Mouse (Mus musculus) MEL (cell line): Measurements from ENCODE around the gene Sap25. TPM values are rescaled to one million over a fixed set of nuclear protein-coding genes. Genes with fewer than 3 reads are reported as not detected.

Source experiments
- DNase-seq: peaks from one replicate; pipeline ENCODE4 v3.0.0; 2011; ENCODE audit warnings: low read depth, low spot score
- H3K27ac ChIP-seq: 2 replicates; pipeline ENCODE4 v1.5.1; 2012; ENCODE audit warnings: low read depth, mild to moderate bottlenecking, control low read depth, low read length, moderate library complexity; ENCODE audit not compliant: control insufficient read depth
- H3K27me3 ChIP-seq, 2 experiments: fragments of 150-350 bp in 1 of 2; sonication (generic) in 1 of 2; 2 replicates each; pipeline ENCODE4 v1.6.1; 2012; ENCODE audit warnings: low read length in 2 of 2, mild to moderate bottlenecking in 2 of 2, improper control_type of control experiment in 1 of 2, moderate library complexity in 1 of 2; ENCODE audit not compliant: insufficient read depth in 2 of 2, control insufficient read depth in 1 of 2
- H3K36me3 ChIP-seq, 2 experiments: 2 replicates each; pipeline ENCODE4 v1.6.1; 2012 to 2014; ENCODE audit warnings: low read length in 2 of 2, improper control_type of control experiment in 1 of 2, inconsistent platforms in 1 of 2, mild to moderate bottlenecking in 1 of 2; ENCODE audit not compliant: insufficient read depth in 2 of 2, control insufficient read depth in 1 of 2
- H3K4me1 ChIP-seq, 2 experiments: fragments of 150-350 bp in 1 of 2; sonication (generic) in 1 of 2; 2 replicates each; pipeline ENCODE4 v1.6.1; 2012; ENCODE audit warnings: low read length in 2 of 2, improper control_type of control experiment in 1 of 2, mild to moderate bottlenecking in 1 of 2; ENCODE audit not compliant: insufficient read depth in 2 of 2, control insufficient read depth in 1 of 2
- H3K4me3 ChIP-seq, 2 experiments: fragments of 150-350 bp in 1 of 2; sonication (generic) in 1 of 2; 2 replicates each; pipeline ENCODE4 v1.5.1; 2012; ENCODE audit warnings: low read depth in 2 of 2, low read length in 2 of 2, mild to moderate bottlenecking in 2 of 2, moderate library complexity in 2 of 2, control low read depth in 1 of 2, improper control_type of control experiment in 1 of 2; ENCODE audit not compliant: control insufficient read depth in 1 of 2, insufficient read depth in 1 of 2
- H3K79me2 ChIP-seq: 2 replicates; pipeline ENCODE4 v1.6.1; 2012; ENCODE audit warnings: mild to moderate bottlenecking, low read length, moderate library complexity; ENCODE audit not compliant: control insufficient read depth, poor library complexity, insufficient read depth
- H3K9ac ChIP-seq: 2 replicates; pipeline ENCODE4 v1.6.1; 2012; ENCODE audit warnings: low read depth, mild to moderate bottlenecking, control low read depth, low read length, moderate library complexity; ENCODE audit not compliant: control insufficient read depth, poor library complexity, severe bottlenecking
- H3K9me3 ChIP-seq: fragments of 150-350 bp; sonication (generic); replicated peaks from 2 replicates; pipeline ENCODE4 v1.6.1; 2012; ENCODE audit warnings: mild to moderate bottlenecking, low read length, improper control_type of control experiment, moderate library complexity; ENCODE audit not compliant: insufficient read depth
- CHD2 ChIP-seq: IDR thresholded peaks from 2 replicates; pipeline ENCODE4 v1.6.1; 2011; ENCODE audit warnings: low read length, improper control_type of control experiment
- CTCF ChIP-seq, 3 experiments: IDR thresholded peaks in 2 of 3; conservative IDR thresholded peaks in 1 of 3; 2 replicates each; pipeline ENCODE4 v1.5.1; 2011 to 2012; ENCODE audit warnings: low read length in 3 of 3, low read depth in 2 of 3, mild to moderate bottlenecking in 2 of 3, improper control_type of control experiment in 1 of 3, inconsistent platforms in 1 of 3, mixed read lengths in 1 of 3, moderate library complexity in 1 of 3; ENCODE audit not compliant: control insufficient read depth in 1 of 3, insufficient read depth in 1 of 3, poor library complexity in 1 of 3, severe bottlenecking in 1 of 3
- ELF1 ChIP-seq: IDR thresholded peaks from 2 replicates; pipeline ENCODE4 v1.6.1; 2014; ENCODE audit warnings: low read depth, mild to moderate bottlenecking, inconsistent platforms, low read length, improper control_type of control experiment, moderate library complexity
- EP300 ChIP-seq, 2 experiments: IDR thresholded peaks; 2 replicates each; pipeline ENCODE4 v1.6.1; 2011; ENCODE audit warnings: improper control_type of control experiment in 2 of 2, low read length in 2 of 2, low read depth in 1 of 2, mild to moderate bottlenecking in 1 of 2
- GABPA ChIP-seq: IDR thresholded peaks from 2 replicates; pipeline ENCODE4 v1.6.1; 2012; ENCODE audit warnings: low read depth, mild to moderate bottlenecking, inconsistent platforms, low read length, improper control_type of control experiment, moderate library complexity
- GATA1 ChIP-seq: IDR thresholded peaks from 2 replicates; pipeline ENCODE4 v1.6.1; 2011; ENCODE audit warnings: low read depth, low read length, improper control_type of control experiment
- KAT2A ChIP-seq: conservative IDR thresholded peaks from 2 replicates; pipeline ENCODE4 v1.6.1; 2012; ENCODE audit warnings: low read depth, low read length, improper control_type of control experiment, inconsistent platforms
- MAFK ChIP-seq: IDR thresholded peaks from 2 replicates; pipeline ENCODE4 v1.6.1; 2011; ENCODE audit warnings: low read depth, mild to moderate bottlenecking, low read length, improper control_type of control experiment, borderline replicate concordance
- MAX ChIP-seq: IDR thresholded peaks from 2 replicates; pipeline ENCODE4 v1.6.1; 2011; ENCODE audit warnings: low read length, improper control_type of control experiment
- MEF2A ChIP-seq: IDR thresholded peaks from 2 replicates; pipeline ENCODE4 v1.6.1; 2014; ENCODE audit warnings: low read depth, mild to moderate bottlenecking, inconsistent platforms, low read length, improper control_type of control experiment; ENCODE audit not compliant: poor library complexity, insufficient replicate concordance, severe bottlenecking; ENCODE audit errors: extremely low read depth
- MYB ChIP-seq: IDR thresholded peaks from 2 replicates; pipeline ENCODE4 v1.6.1; 2011; ENCODE audit warnings: mild to moderate bottlenecking, low read depth, low read length, improper control_type of control experiment
- MYC ChIP-seq: IDR thresholded peaks from 2 replicates; pipeline ENCODE4 v1.6.1; 2011; ENCODE audit warnings: low read depth, mild to moderate bottlenecking, low read length, improper control_type of control experiment, moderate library complexity
- NELFE ChIP-seq: IDR thresholded peaks from 2 replicates; pipeline ENCODE4 v1.6.1; 2011; ENCODE audit warnings: low read depth, low read length, improper control_type of control experiment
- NRF1 ChIP-seq: IDR thresholded peaks from 2 replicates; pipeline ENCODE4 v1.6.1; 2014; ENCODE audit warnings: low read depth, mild to moderate bottlenecking, inconsistent platforms, low read length, improper control_type of control experiment, moderate library complexity; ENCODE audit not compliant: poor library complexity, insufficient read depth, severe bottlenecking
- POLR2A ChIP-seq, 2 experiments: IDR thresholded peaks; 2 replicates each; pipeline ENCODE4 v1.6.1; 2011 to 2012; ENCODE audit warnings: low read length in 2 of 2, mild to moderate bottlenecking in 2 of 2, control low read depth in 1 of 2, improper control_type of control experiment in 1 of 2, low read depth in 1 of 2, moderate library complexity in 1 of 2; ENCODE audit not compliant: control insufficient read depth in 1 of 2, insufficient read depth in 1 of 2, poor library complexity in 1 of 2
- RAD21 ChIP-seq: IDR thresholded peaks from 2 replicates; pipeline ENCODE4 v1.6.1; 2011; ENCODE audit warnings: mild to moderate bottlenecking, low read depth, low read length, improper control_type of control experiment
- TBP ChIP-seq: IDR thresholded peaks from 2 replicates; pipeline ENCODE4 v1.8.0; 2011; ENCODE audit warnings: low read depth, low read length, improper control_type of control experiment
- UBTF ChIP-seq: IDR thresholded peaks from 2 replicates; pipeline ENCODE4 v1.6.1; 2012; ENCODE audit warnings: low read depth, mild to moderate bottlenecking, inconsistent platforms, low read length, improper control_type of control experiment, moderate library complexity, borderline replicate concordance; ENCODE audit not compliant: insufficient read depth
- ZKSCAN1 ChIP-seq: IDR thresholded peaks from 2 replicates; pipeline ENCODE4 v1.6.1; 2012; ENCODE audit warnings: low read depth, mild to moderate bottlenecking, inconsistent platforms, low read length, improper control_type of control experiment, moderate library complexity
- ZMIZ1 ChIP-seq: IDR thresholded peaks from 2 replicates; pipeline ENCODE4 v1.6.1; 2012; ENCODE audit warnings: low read depth, mild to moderate bottlenecking, inconsistent platforms, low read length, improper control_type of control experiment, moderate library complexity
- ZNF384 ChIP-seq: IDR thresholded peaks from 2 replicates; pipeline ENCODE4 v1.6.1; 2012; ENCODE audit warnings: low read depth, mild to moderate bottlenecking, inconsistent platforms, low read length, improper control_type of control experiment
- polyA plus RNA-seq, 2 experiments: library from polyadenylated mRNA; stranded (reverse) in 1 of 2; unstranded in 1 of 2; fragments of >175 nt in 1 of 2; fragments of >200 nt in 1 of 2; gene quantifications; 2 replicates each; pipeline versions ENCODE4 v1.2.1 to v1.2.4; 2012; ENCODE audit warnings: low replicate concordance in 2 of 2, low read depth in 1 of 2; ENCODE audit not compliant: insufficient read length in 2 of 2, insufficient read depth in 1 of 2, missing spikeins in 1 of 2
- total RNA-seq: library from RNA; depleted of rRNA; stranded (reverse); fragments of 300-350 nt; gene quantifications from 2 replicates; pipeline ENCODE4 v1.2.3, GENCODE M21; 2012

Sap25 gene
- total and polyA plus RNA-seq, 3 experiments, result 1.9 to 22.7 TPM; not detected in 1

DNA sequence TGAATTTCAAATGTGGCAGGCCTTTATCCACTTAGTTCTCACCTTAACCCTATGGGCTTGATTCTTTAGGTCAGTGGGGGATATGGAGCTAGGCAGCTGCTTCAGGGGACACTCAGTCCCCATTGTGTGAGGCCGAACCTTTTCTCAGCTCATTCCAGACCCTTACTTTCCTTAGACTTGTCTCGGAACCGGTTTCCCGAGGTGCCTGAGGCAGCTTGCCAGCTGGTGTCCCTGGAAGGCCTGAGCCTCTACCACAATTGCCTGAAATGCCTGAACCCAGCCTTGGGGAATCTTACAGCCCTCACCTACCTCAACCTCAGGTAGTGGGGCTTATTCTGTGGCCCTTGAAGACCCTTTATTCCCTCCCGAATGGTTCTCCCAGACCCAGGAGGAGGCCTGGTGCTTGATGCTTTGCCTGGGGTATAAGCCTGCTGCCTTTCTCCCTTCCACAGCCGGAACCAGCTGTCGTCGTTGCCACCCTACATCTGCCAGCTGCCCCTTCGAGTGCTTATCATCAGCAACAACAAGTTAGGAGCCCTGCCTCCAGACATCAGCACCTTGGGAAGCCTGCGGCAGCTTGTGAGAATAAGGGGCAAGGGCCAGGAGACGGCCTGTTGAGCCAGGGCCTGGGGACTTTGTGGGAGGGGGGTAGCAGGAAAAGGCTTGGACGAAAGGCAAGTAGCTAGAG lies 7.6 kb upstream of the Sap25 start (continued):
- TF ChIP-seq MAFK (no peak), GATA1 (no peak), ZKSCAN1 (no peak), RAD21 (no peak)
- TF ChIP-seq, all 39 proteins: peak for 0

DNA sequence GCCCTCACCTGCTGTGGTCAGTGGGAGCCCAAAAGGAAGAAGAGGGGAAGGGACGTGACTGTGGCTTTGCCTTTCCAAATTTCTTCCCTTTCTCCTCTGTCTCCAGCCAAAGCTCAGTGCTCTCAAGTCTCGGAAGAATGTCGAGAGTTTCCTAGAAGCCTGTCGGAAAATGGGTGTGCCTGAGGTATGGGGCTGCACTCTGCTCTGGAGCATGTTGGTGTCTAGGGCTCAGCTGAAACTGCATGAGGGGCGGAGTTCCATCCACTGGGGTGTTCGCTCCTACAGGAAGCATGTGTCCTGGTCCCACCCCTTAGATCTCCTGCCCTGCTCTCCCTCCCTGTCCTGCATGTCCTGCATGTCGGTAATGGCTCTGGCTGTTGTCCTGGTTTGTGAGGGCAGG lies 1.7 kb upstream of the Sap25 start:
- Histone ChIP-seq H3K9ac (no peak overlapping the region), H3K9me3 (no peaks in the 10 kb centered on the region), H3K27ac (no peak overlapping the region), H3K36me3 (peaks cover 0 to 2% of the 10 kb centered on the region in 2 experiments; a peak in 1 of 4 replicates), H3K79me2 (no peaks in the 10 kb centered on the region), H3K4me3 (no peak overlapping the region), H3K4me1 (no peaks in the 10 kb centered on the region), H3K27me3 (no peaks in the 10 kb centered on the region)
- TF ChIP-seq MEF2A (no peak), ZKSCAN1 (no peak), CTCF (IDR thresholded peaks at IDR 0.05 in 2 of 3, conservative IDR thresholded peaks at IDR 0.05 in 1 of 3; ENCODE audit: control insufficient read depth in 1 of 3, insufficient read depth in 1 of 3, low read depth in 2 of 3, low read length in 3 of 3, poor library complexity in 1 of 3, severe bottlenecking in 1 of 3) (no peak), MYC (no peak)
- DNase-seq, result no peak

DNA sequence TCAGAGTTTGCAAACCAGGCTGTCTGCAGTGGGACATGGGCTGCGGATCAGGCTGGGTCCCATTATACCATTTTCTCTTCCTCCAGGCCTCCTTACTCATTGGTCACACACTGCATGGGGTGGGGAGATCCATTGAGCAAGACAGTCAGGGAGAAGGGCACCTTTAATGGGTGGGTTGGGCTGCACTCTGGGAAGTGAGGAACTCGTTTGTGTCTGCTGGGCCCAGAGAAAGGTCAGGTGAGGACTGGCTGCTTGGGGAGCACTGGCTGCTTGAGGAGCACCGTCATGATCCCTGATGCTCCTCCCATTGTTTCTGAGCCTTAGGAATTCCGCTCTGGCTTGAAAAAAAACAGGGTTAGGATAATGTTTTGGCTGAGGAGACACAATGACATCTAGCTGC lies 1.8 kb downstream of the Sap25 start:
- Histone ChIP-seq H3K36me3 (peaks cover 2 to 5% of the 10 kb centered on the region in 2 experiments; a peak in 3 of 4 replicates), H3K79me2 (no peaks in the 10 kb centered on the region), H3K27ac (no peak overlapping the region), H3K27me3 (no peaks in the 10 kb centered on the region), H3K9ac (no peak overlapping the region), H3K4me3 (no peak overlapping the region), H3K4me1 (peaks cover 0 to 6% of the 10 kb centered on the region in 2 experiments; a peak in 2 of 4 replicates), H3K9me3 (no peaks in the 10 kb centered on the region)
- TF ChIP-seq CTCF (IDR thresholded peaks at IDR 0.05 in 2 of 3, conservative IDR thresholded peaks at IDR 0.05 in 1 of 3; ENCODE audit: control insufficient read depth in 1 of 3, insufficient read depth in 1 of 3, low read depth in 2 of 3, low read length in 3 of 3, poor library complexity in 1 of 3, severe bottlenecking in 1 of 3) (no peak), POLR2A (IDR thresholded peaks at IDR 0.05; ENCODE audit: control insufficient read depth in 1 of 2, insufficient read depth in 1 of 2, low read depth in 1 of 2, low read length in 2 of 2, poor library complexity in 1 of 2) (0 out of 4 replicates have a peak, but pooled peaks of 1 of the 2 experiments have one; percentile 11)
- no peak for DNase-seq

DNA sequence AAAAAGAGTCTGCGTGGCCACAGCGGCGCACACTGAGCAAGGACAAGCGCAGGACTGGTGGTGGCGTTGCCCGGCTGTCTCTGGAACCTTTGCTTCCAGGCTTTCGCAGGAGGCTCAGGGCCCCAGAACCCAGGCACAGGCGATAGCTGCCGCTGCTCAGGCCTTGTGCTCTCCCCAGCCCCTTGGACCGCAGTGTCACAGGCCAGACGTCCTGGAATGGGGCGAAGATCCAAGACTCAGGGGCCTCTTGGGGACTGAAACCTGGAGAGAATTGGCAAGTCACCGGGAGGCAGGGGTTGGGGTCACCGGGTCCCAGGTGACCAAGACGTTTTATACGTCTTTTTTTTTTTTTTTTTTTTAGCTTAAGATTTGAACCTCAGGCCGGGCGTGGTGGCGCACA lies 3.4 kb downstream of the Sap25 start:
- Histone ChIP-seq H3K79me2 (no peaks in the 10 kb centered on the region), H3K27ac (no peak overlapping the region), H3K9ac (no peak overlapping the region), H3K27me3 (no peaks in the 10 kb centered on the region), H3K36me3 (peaks cover 2 to 11% of the 10 kb centered on the region in 2 experiments; a peak in 3 of 4 replicates), H3K9me3 (no peaks in the 10 kb centered on the region), H3K4me1 (peaks cover 2 to 11% of the 10 kb centered on the region in 2 experiments), H3K4me3 (no peak overlapping the region)
- TF ChIP-seq CHD2 (no peak), NRF1 (no peak), KAT2A (no peak), ZKSCAN1 (no peak), RAD21 (no peak), POLR2A (IDR thresholded peaks at IDR 0.05; ENCODE audit: control insufficient read depth in 1 of 2, insufficient read depth in 1 of 2, low read depth in 1 of 2, low read length in 2 of 2, poor library complexity in 1 of 2) (no peak), ELF1 (no peak), GABPA (no peak), NELFE (no peak), MAX (no peak), GATA1 (no peak), TBP (no peak), MYB (no peak), EP300 (IDR thresholded peaks at IDR 0.05; ENCODE audit: low read depth in 1 of 2, low read length in 2 of 2) (no peak), ZMIZ1 (no peak), ZNF384 (no peak), UBTF (no peak)
- no peak for DNase-seq
